Mouse (Mus musculus): ENCODE data around the gene Abr.

Gene Abr

GRCm38 (mm10) chr11:76623206-76623961 lies 1.3 kb upstream of the Abr start:
- DNase-seq (ENCODE audit: low spot score in 2 of 2) = peak in 1 of 2 experiments; percentile 26

GRCm38 (mm10) chr11:76622566-76623205 lies 572 bp upstream of the Abr start:
- peak in 1 of 2 experiments; percentile 11 for DNase-seq (ENCODE audit: low spot score in 2 of 2)

GRCm38 (mm10) chr11:76618134-76618533 lies 4.0 kb downstream of the Abr start:
- DNase-seq (ENCODE audit: low spot score in 2 of 2) = no peak

GRCm38 (mm10) chr11:76614246-76614645 lies 7.9 kb downstream of the Abr start:
- DNase-seq (ENCODE audit: low spot score in 2 of 2) = no peak

GRCm38 (mm10) chr11:76612638-76613104 lies 9.4 kb downstream of the Abr start:
- DNase-seq (ENCODE audit: low spot score in 2 of 2) = peak; percentile 37 to 43

- no peak for DNase-seq (ENCODE audit: low spot score in 2 of 2)
Observed at GRCm38 (mm10) chr11:76610948-76611347, 11.2 kb downstream of the Abr start.

- DNase-seq (ENCODE audit: low spot score in 2 of 2) = no peak
Observed at GRCm38 (mm10) chr11:76606521-76606920, 15.6 kb downstream of the Abr start.

- no peak for DNase-seq (ENCODE audit: low spot score in 2 of 2)
Observed at GRCm38 (mm10) chr11:76599219-76599618, 22.9 kb downstream of the Abr start.

- no peak for DNase-seq (ENCODE audit: low spot score in 2 of 2)
Observed at GRCm38 (mm10) chr11:76598757-76599156, 23.4 kb downstream of the Abr start.

- DNase-seq (ENCODE audit: low spot score in 2 of 2) = no peak
Observed at GRCm38 (mm10) chr11:76593620-76594326, 28.3 kb downstream of the Abr start.

- DNase-seq (ENCODE audit: low spot score in 2 of 2) = no peak
Observed at GRCm38 (mm10) chr11:76589746-76590145, 32.4 kb downstream of the Abr start.

GRCm38 (mm10) chr11:76588632-76589485 lies 33.3 kb downstream of the Abr start:
- no peak for DNase-seq (ENCODE audit: low spot score in 2 of 2)

- DNase-seq (ENCODE audit: low spot score in 2 of 2) = no peak
Observed at GRCm38 (mm10) chr11:76588032-76588431, 34.1 kb downstream of the Abr start.

GRCm38 (mm10) chr11:76587333-76587732 lies 34.8 kb downstream of the Abr start:
- DNase-seq (ENCODE audit: low spot score in 2 of 2) = no peak

GRCm38 (mm10) chr11:76586119-76586518 lies 36.0 kb downstream of the Abr start:
- DNase-seq (ENCODE audit: low spot score in 2 of 2) = no peak

- DNase-seq (ENCODE audit: low spot score in 2 of 2) = peak; percentile 80 to 91
Observed at GRCm38 (mm10) chr11:76577588-76578257, 44.4 kb downstream of the Abr start.

GRCm38 (mm10) chr11:76572820-76573385 lies 49.2 kb downstream of the Abr start:
- DNase-seq (ENCODE audit: low spot score in 2 of 2) = peak; percentile 43

- DNase-seq (ENCODE audit: low spot score in 2 of 2) = no peak
Observed at GRCm38 (mm10) chr11:76571613-76571929, 50.5 kb downstream of the Abr start.

GRCm38 (mm10) chr11:76570741-76571612 lies 51.1 kb downstream of the Abr start:
- DNase-seq (ENCODE audit: low spot score in 2 of 2) = peak; percentile 45 to 54

GRCm38 (mm10) chr11:76570201-76570731 lies 51.8 kb downstream of the Abr start:
- DNase-seq (ENCODE audit: low spot score in 2 of 2) = no peak

Measured in frontal cortex, postnatal 14 days (tissue).